Comparison of ENCODE assay signal across 14 mouse cellular contexts in the genomic region with DNA sequence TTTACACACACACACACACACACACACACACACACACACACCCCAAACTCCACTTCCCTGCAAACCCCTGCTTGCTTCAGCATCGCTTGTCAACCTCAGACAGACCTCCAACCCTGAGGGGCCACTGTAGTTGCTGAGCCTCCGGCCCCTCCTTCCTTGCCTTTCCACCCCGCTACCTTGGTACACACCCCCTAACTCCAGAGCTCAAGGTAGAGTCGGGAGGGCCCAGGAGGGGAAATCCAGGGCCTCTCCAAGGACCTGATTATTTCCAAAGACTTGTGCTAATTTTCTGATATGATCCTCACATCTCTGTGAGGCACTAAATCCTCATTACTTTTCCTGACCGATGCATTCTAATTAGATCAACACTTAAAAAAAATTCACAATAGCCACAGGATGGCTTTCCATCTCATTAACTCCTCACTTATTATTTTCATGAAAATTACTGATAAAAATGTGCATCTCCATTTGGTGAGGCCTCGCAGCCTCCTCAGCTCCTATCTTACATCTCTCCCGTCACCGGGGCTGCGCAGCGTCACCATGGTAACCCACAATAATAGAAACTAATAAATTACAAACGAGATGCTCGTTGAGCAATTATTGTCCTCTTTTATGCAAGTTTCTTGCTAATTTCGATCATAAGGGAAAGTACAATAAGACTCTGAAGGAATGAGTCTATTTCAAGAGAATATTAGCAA.
DNase-seq lines count a peak whose midpoint lies in the region; ATAC-seq and TF ChIP-seq lines count a peak whose summit lies in the region.
"Had no signal": no experiment of that assay in that cellular context is flagged by ENCODE, and none has a peak within 500 bp of the region (broad histone marks: within the 10 kb centered on the region; RNA-seq: fewer than 3 reads in every experiment).

No protein-coding gene starts in this region.

- no peak overlapping the region for H3K9ac ChIP-seq in lung, postnatal 0 days (replicated peaks; ENCODE audit: low read depth)
- 0 out of 2 replicates have a peak overlapping the region, but pooled peaks have one; percentile 13 for H3K9ac ChIP-seq in forebrain, embryonic 12.5 days
- no peak overlapping the region for H3K9ac ChIP-seq in neural tube, embryonic 14.5 days (replicated peaks; ENCODE audit: low read depth, low read length)
- H3K9ac ChIP-seq: liver, embryonic 13.5 days had no signal

- H3K36me3 ChIP-seq in lung, postnatal 0 days (ENCODE audit: insufficient read depth, low read length): no peaks in the 10 kb centered on the region
- no peaks in the 10 kb centered on the region for H3K36me3 ChIP-seq in forebrain, embryonic 12.5 days (replicated peaks)
- peaks cover 8% of the 10 kb centered on the region; the same call in 1 of the 2 replicates for H3K36me3 ChIP-seq in neural tube, embryonic 14.5 days (ENCODE audit: control insufficient read depth, insufficient read depth, low read length)
- H3K36me3 ChIP-seq: liver, embryonic 13.5 days had no signal

- no peaks in the 10 kb centered on the region for H3K9me3 ChIP-seq in lung, postnatal 0 days (ENCODE audit: low read length)
- no peaks in the 10 kb centered on the region for H3K9me3 ChIP-seq in forebrain, embryonic 12.5 days
- no peaks in the 10 kb centered on the region for H3K9me3 ChIP-seq in neural tube, embryonic 14.5 days (ENCODE audit: control insufficient read depth, low read length)
- H3K9me3 ChIP-seq: liver, embryonic 13.5 days had no signal

- H3K4me3 ChIP-seq in lung, postnatal 0 days (ENCODE audit: low read depth, low read length): no peak overlapping the region
- no peak overlapping the region for H3K4me3 ChIP-seq in forebrain, embryonic 12.5 days (replicated peaks)
- H3K4me3 ChIP-seq in layer of hippocampus, adult 2 months: no peak overlapping the region
- no peak overlapping the region for H3K4me3 ChIP-seq in neural tube, embryonic 14.5 days (ENCODE audit: low read depth, low read length)
- H3K4me3 ChIP-seq: liver, embryonic 13.5 days had no signal

- H3K4me1 ChIP-seq in lung, postnatal 0 days (ENCODE audit: insufficient read depth, low read depth, low read length): no peaks in the 10 kb centered on the region
- H3K4me1 ChIP-seq in forebrain, embryonic 12.5 days: peaks cover 32% of the 10 kb centered on the region
- peaks cover 18% of the 10 kb centered on the region for H3K4me1 ChIP-seq in neural tube, embryonic 14.5 days (ENCODE audit: control insufficient read depth, insufficient read depth, low read length)
- H3K4me1 ChIP-seq: liver, embryonic 13.5 days had no signal

- no peak for TF ChIP-seq EP300 in lung, postnatal 0 days (IDR thresholded peaks at IDR 0.05)

- WGBS in lung, postnatal 0 days: 75% methylated on average over 12 of the region's 13 CpGs
- 27% methylated on average over 13 of the region's 13 CpGs for WGBS in forebrain, embryonic 12.5 days
- 27% methylated on average over 13 of the region's 13 CpGs for WGBS in neural tube, embryonic 14.5 days

- no peak for ATAC-seq in lung, postnatal 0 days
- ATAC-seq in forebrain, embryonic 12.5 days (ENCODE audit: low FRiP score): peak; percentile 70
- peak; percentile 79 for ATAC-seq in neural tube, embryonic 14.5 days (ENCODE audit: low read depth)
- no peak for ATAC-seq in activated CD4-positive, CD25-positive, alpha-beta regulatory T cell, adult 4 months

- no peak for TF ChIP-seq CTCF in lung, postnatal 0 days (IDR thresholded peaks at IDR 0.05)
- no peak for TF ChIP-seq CTCF in layer of hippocampus, adult 2 months (conservative IDR thresholded peaks at IDR 0.05)

- no peak overlapping the region for H3K4me2 ChIP-seq in lung, postnatal 0 days (replicated peaks; ENCODE audit: low read depth, low read length)
- no peak overlapping the region for H3K4me2 ChIP-seq in forebrain, embryonic 12.5 days
- H3K4me2 ChIP-seq in neural tube, embryonic 14.5 days (ENCODE audit: low read depth, low read length): no peak overlapping the region
- H3K4me2 ChIP-seq: liver, embryonic 13.5 days had no signal

- H3K27ac ChIP-seq in lung, postnatal 0 days (ENCODE audit: low read length): no peak overlapping the region
- H3K27ac ChIP-seq in forebrain, embryonic 12.5 days: peak overlapping the region; percentile 79
- H3K27ac ChIP-seq in layer of hippocampus, adult 2 months: peak overlapping the region; percentile 91
- H3K27ac ChIP-seq in neural tube, embryonic 14.5 days (ENCODE audit: low read depth, low read length): peak overlapping the region; percentile 65
- H3K27ac ChIP-seq: liver, embryonic 13.5 days had no signal

- no peaks in the 10 kb centered on the region for H3K27me3 ChIP-seq in lung, postnatal 0 days (replicated peaks; ENCODE audit: insufficient read depth, low read length)
- H3K27me3 ChIP-seq in forebrain, embryonic 12.5 days: no peaks in the 10 kb centered on the region
- no peaks in the 10 kb centered on the region for H3K27me3 ChIP-seq in neural tube, embryonic 14.5 days (ENCODE audit: control insufficient read depth, insufficient read depth, low read length)
- H3K27me3 ChIP-seq: liver, embryonic 13.5 days had no signal

- peak; percentile 20 for DNase-seq in lung, postnatal 0 days (ENCODE audit: low spot score)
- DNase-seq in lung, postnatal 10 days: no peak
- DNase-seq in layer of hippocampus, adult 2 months (ENCODE audit: low spot score in 2 of 2): peak; percentile 64 to 81
- no peak for DNase-seq in lung, postnatal 4 days
- DNase-seq in heart, adult 18-20 months: no peak
- DNase-seq: adrenal gland, adult 8-10 months; cerebellum, adult 18-20 months; gastrocnemius, postnatal 10 days; kidney, adult 8-10 months; liver, embryonic 13.5 days; thymus, postnatal 4 days had no signal

Comparison
In these comparisons a context has a peak if more than half of its experiments do, and no peak if none do; other contexts are left out.
1. DNase-seq: peak in lung, postnatal 0 days (single experiment) and layer of hippocampus, adult 2 months (2 of 2); none in lung, postnatal 10 days (single experiment), lung, postnatal 4 days (0 of 2) and heart, adult 18-20 months (0 of 2).
2. ATAC-seq: peak in forebrain, embryonic 12.5 days (single experiment) and neural tube, embryonic 14.5 days (single experiment); none in lung, postnatal 0 days (single experiment) and activated CD4-positive, CD25-positive, alpha-beta regulatory T cell, adult 4 months (single experiment).